In the genomic region with DNA sequence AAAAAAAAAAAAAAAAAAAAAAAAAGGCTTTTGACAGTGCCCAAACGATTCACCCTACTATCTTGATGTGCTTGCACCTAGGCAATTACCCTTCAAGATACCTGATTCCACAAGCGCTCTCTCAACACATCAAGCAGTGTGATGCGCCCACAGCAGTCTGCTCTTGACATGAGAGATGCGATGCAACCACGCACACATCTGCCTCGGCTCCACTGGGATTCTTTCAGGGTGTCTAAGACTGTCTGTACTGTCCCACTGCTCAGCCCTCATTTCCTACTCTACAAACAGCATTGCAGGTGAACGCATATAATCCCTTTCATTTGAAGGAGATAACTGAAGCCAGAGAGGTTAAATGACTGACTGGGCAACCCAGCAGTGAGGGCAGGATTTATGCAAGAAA, we compare ENCODE assay signal across 8 mouse cellular contexts. TPM values are rescaled to one million over a fixed set of nuclear protein-coding genes. Genes with fewer than 3 reads are reported as not detected.
DNase-seq lines count a peak whose midpoint lies in the region; ATAC-seq and TF ChIP-seq lines count a peak whose summit lies in the region.

No protein-coding gene starts in this region.

- intact Hi-C loops in heart, adult 2 months (cut with DNase I): loop anchor here (2.0 to 5.0 kb wide), 3 partner anchors 44 to 194 kb away; partner anchors contain the start of genes Cmtm4 and Tk2

- no peak for ATAC-seq in limb, embryonic 12.5 days (ENCODE audit: insufficient number of reproducible peaks, insufficient read depth, low FRiP score, low TSS enrichment, low read depth)
- ATAC-seq in stomach, embryonic 14.5 days (ENCODE audit: insufficient number of reproducible peaks, insufficient read depth, low FRiP score, low read depth): no peak
- no peak for ATAC-seq in erythroid progenitor cell, adult 5-6 weeks (replicated peaks; ENCODE audit: low FRiP score, poor library complexity, severe bottlenecking)

- H3K4me1 ChIP-seq in heart, adult 2 months (ENCODE audit: control insufficient read depth, insufficient read depth, low read length): peaks cover 9% of the 10 kb centered on the region
- peaks cover 8% of the 10 kb centered on the region for H3K4me1 ChIP-seq in spleen, adult 2 months (ENCODE audit: control insufficient read depth, insufficient read depth, insufficient read length)
- H3K4me1 ChIP-seq in limb, embryonic 12.5 days (replicated peaks): peaks cover 13% of the 10 kb centered on the region
- peaks cover 8% of the 10 kb centered on the region; the same call in 1 of the 2 replicates for H3K4me1 ChIP-seq in stomach, embryonic 14.5 days (ENCODE audit: control insufficient read depth, insufficient read depth, low read length)

- 35% methylated on average over 7 of the region's 7 CpGs for WGBS in heart, adult 2 months
- WGBS in spleen, adult 2 months: 61% methylated on average over 7 of the region's 7 CpGs
- WGBS in limb, embryonic 12.5 days: 66% methylated on average over 7 of the region's 7 CpGs
- WGBS in stomach, embryonic 14.5 days: 58% methylated on average over 7 of the region's 7 CpGs

- TF ChIP-seq POLR2A in heart, adult 2 months (IDR thresholded peaks at IDR 0.05; ENCODE audit: insufficient read depth, low read depth, low read length): no peak
- no peak for TF ChIP-seq POLR2A in spleen, adult 2 months (IDR thresholded peaks at IDR 0.05; ENCODE audit: low read depth, low read length)

- H3K27ac ChIP-seq in heart, adult 2 months: peak overlapping the region; percentile 98
- no peak overlapping the region for H3K27ac ChIP-seq in spleen, adult 2 months (ENCODE audit: insufficient read depth, low read length)
- no peak overlapping the region for H3K27ac ChIP-seq in limb, embryonic 12.5 days
- H3K27ac ChIP-seq in stomach, embryonic 14.5 days (ENCODE audit: low read length): no peak overlapping the region

- H3K9ac ChIP-seq in heart, adult 2 months (ENCODE audit: low read depth, low read length): peak overlapping the region; percentile 96
- H3K9ac ChIP-seq in limb, embryonic 12.5 days (replicated peaks): peak overlapping the region; percentile 93
- H3K9ac ChIP-seq in stomach, embryonic 14.5 days (replicated peaks; ENCODE audit: low read depth, low read length): peak overlapping the region; percentile 83; the same call in 1 of the 2 replicates

- peak overlapping the region; percentile 99 for H3K4me3 ChIP-seq in heart, adult 2 months
- peak overlapping the region; percentile 80; the same call in 1 of the 2 replicates for H3K4me3 ChIP-seq in spleen, adult 2 months (ENCODE audit: extremely low read depth, insufficient read depth, insufficient read length)
- H3K4me3 ChIP-seq in limb, embryonic 12.5 days (replicated peaks): peak overlapping the region; percentile 93
- H3K4me3 ChIP-seq in stomach, embryonic 14.5 days (ENCODE audit: low read depth, low read length): peak overlapping the region; percentile 86

- no peak for TF ChIP-seq EP300 in heart, adult 2 months (IDR thresholded peaks at IDR 0.05; ENCODE audit: insufficient read depth, low read depth, low read length)

- peak overlapping the region; percentile 90 for H3K4me2 ChIP-seq in limb, embryonic 12.5 days
- H3K4me2 ChIP-seq in stomach, embryonic 14.5 days (replicated peaks; ENCODE audit: low read depth, low read length): peak overlapping the region; percentile 62

- H3K27me3 ChIP-seq in heart, adult 2 months (ENCODE audit: control insufficient read depth, insufficient read depth, low read length): no peaks in the 10 kb centered on the region
- no peaks in the 10 kb centered on the region for H3K27me3 ChIP-seq in spleen, adult 2 months (ENCODE audit: control insufficient read depth, insufficient read depth, low read length)
- H3K27me3 ChIP-seq in limb, embryonic 12.5 days: no peaks in the 10 kb centered on the region
- H3K27me3 ChIP-seq in stomach, embryonic 14.5 days (ENCODE audit: control insufficient read depth, insufficient read depth, low read length): no peaks in the 10 kb centered on the region

- no peak for DNase-seq in heart, adult 2 months
- no peak for DNase-seq in heart, adult 9 months (ENCODE audit: low spot score in 2 of 2)
- DNase-seq in spleen, adult 2 months (ENCODE audit: low read depth in 1 of 2, low spot score in 2 of 2): no peak
- no peak for DNase-seq in spleen, postnatal 14 days (ENCODE audit: low spot score in 2 of 2)
- no peak for DNase-seq in thymus, postnatal 0 days (ENCODE audit: low spot score)

- H3K79me2 ChIP-seq in heart, adult 2 months (replicated peaks; ENCODE audit: control insufficient read depth, insufficient read depth, low read length): peaks cover 7% of the 10 kb centered on the region

- H3K9me3 ChIP-seq in limb, embryonic 12.5 days: no peaks in the 10 kb centered on the region
- H3K9me3 ChIP-seq in stomach, embryonic 14.5 days (ENCODE audit: control insufficient read depth, low read depth, low read length): no peaks in the 10 kb centered on the region

- no peak for TF ChIP-seq CTCF in heart, adult 2 months (IDR thresholded peaks at IDR 0.05)
- TF ChIP-seq CTCF in spleen, adult 2 months (IDR thresholded peaks at IDR 0.05; ENCODE audit: extremely low read depth, insufficient read depth, insufficient read length, insufficient replicate concordance): no peak

- H3K36me3 ChIP-seq in heart, adult 2 months (ENCODE audit: control insufficient read depth, insufficient read depth, low read length): peaks cover 8% of the 10 kb centered on the region
- peaks cover 23% of the 10 kb centered on the region for H3K36me3 ChIP-seq in spleen, adult 2 months (ENCODE audit: control insufficient read depth, insufficient read depth, low read length)
- H3K36me3 ChIP-seq in limb, embryonic 12.5 days: peaks cover 42% of the 10 kb centered on the region
- peaks cover 37% of the 10 kb centered on the region for H3K36me3 ChIP-seq in stomach, embryonic 14.5 days (ENCODE audit: control insufficient read depth, insufficient read depth, low read length)

RNA-seq across cellular contexts. Expression of gene Dync1li2, which starts 1.2 kb away (rescaled TPM):
- total RNA-seq in heart, adult 2 months (2021): 100 to 1,000 TPM in 1 of 2 experiments, 10 to 100 TPM in 1; 86.8 to 107 TPM
- 20.2 and 38.5 TPM in 2 replicates for polyA plus RNA-seq in heart, adult 2 months (2012; rRNA removed)
- 8.4 and 8.6 TPM in 2 replicates for polyA plus RNA-seq in spleen, adult 2 months (2012; rRNA removed)
- 79.0 and 83.5 TPM in 2 replicates for polyA plus RNA-seq in limb, embryonic 12.5 days (2016; fragmentation: Nextera tagmentation; extraction: Ambion mirVana)
- polyA plus RNA-seq in stomach, embryonic 14.5 days (2014; fragmentation: Nextera tagmentation; extraction: Ambion mirVana): 58.4 and 69.2 TPM in 2 replicates
- polyA plus RNA-seq in thymus, postnatal 0 days (2015; fragmentation: Nextera tagmentation; extraction: Ambion mirVana): 23.6 and 27.0 TPM in 2 replicates
- total RNA-seq in erythroid progenitor cell, adult 5-6 weeks (2015; ENCODE audit: low replicate concordance): 24.1 and 34.4 TPM in 2 replicates
- total RNA-seq in erythroid progenitor cell, adult 5-6 weeks (2017; ENCODE audit: low replicate concordance): 62.9 and 69.6 TPM in 2 replicates

RNA-seq across cellular contexts. Expression of gene Cmtm4, which starts 46.0 kb away (rescaled TPM):
- total RNA-seq in heart, adult 2 months (2021): 10 to 100 TPM; 10.0 to 11.4 TPM
- polyA plus RNA-seq in heart, adult 2 months (2012; rRNA removed): 7.3 and 13.4 TPM in 2 replicates
- polyA plus RNA-seq in spleen, adult 2 months (2012; rRNA removed): 4.8 and 5.6 TPM in 2 replicates
- 3.2 TPM in 2 replicates for polyA plus RNA-seq in limb, embryonic 12.5 days (2016; fragmentation: Nextera tagmentation; extraction: Ambion mirVana)
- polyA plus RNA-seq in stomach, embryonic 14.5 days (2014; fragmentation: Nextera tagmentation; extraction: Ambion mirVana): 6.4 and 7.2 TPM in 2 replicates
- polyA plus RNA-seq in thymus, postnatal 0 days (2015; fragmentation: Nextera tagmentation; extraction: Ambion mirVana): 0.73 and 0.86 TPM in 2 replicates
- 0.36 TPM in 1 of 2 replicates, not detected in the other for total RNA-seq in erythroid progenitor cell, adult 5-6 weeks (2015; ENCODE audit: low replicate concordance)
- total RNA-seq in erythroid progenitor cell, adult 5-6 weeks (2017; ENCODE audit: low replicate concordance): under 0.01 and 1.0 TPM in 2 replicates
